Mouse (Mus musculus): ENCODE measurements around the gene BC024978. TPM values are rescaled to one million over a fixed set of nuclear protein-coding genes. Genes with fewer than 3 reads are reported as not detected.

The BC024978 gene
- polyA plus RNA-seq (2015; fragmentation: Illumina TruSeq; extraction: RNeasy Lipid Tissue Mini Kit (QIAGEN cat#74804); ENCODE audit: low read depth, low replicate concordance), result 16.5 TPM

DNA sequence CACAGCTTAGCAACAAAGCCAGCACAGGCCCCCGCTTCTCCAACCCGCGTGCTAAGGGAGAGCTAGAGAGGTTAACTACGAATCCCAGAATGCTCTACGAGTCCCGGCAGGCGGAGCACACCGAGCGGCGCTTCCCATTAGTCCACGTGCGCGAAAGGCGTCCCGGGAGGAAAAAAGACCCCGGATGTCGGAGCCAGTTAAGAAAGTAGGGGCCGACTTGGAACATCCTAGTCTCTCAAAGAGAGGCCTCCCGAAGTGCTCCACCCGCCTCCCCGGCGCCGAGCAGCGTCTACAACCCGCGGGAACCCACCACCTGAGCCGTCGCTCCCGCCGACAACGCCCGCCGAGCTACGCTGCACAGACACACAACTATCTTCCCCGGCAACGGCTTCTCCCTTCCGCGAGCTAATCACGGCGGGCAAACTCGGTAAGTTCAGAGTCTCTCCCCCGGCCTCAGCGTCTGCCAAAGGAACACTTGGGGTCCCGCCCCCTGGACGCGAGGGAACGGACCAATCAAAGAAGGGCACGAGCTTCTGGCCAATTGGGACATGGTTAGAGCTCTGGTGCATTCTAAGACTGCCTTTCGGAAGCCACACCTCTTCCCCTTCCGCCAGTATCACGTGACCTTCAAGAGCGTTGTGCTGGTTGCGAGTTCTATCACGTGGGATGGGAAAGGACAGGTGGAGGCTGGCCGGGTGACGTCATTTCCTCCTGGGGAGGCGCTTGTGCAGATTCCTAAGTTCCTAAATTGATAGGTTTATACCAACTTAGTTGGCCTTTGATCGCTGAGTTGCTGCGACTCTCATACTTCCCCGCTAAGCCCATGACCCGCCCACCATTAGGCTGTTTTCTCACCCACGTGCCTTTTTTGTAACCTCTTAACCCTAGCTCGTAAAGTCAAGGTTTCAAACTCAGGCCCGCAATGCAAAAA is at the start of gene BC024978, which contains the start of gene Snrpa:
TSS of gene BC024978 (plus strand) at position 101 of the 931 bp plus-strand sequence.
TSS of gene Snrpa (minus strand) at position 591 of the 931 bp plus-strand sequence.

DNA sequence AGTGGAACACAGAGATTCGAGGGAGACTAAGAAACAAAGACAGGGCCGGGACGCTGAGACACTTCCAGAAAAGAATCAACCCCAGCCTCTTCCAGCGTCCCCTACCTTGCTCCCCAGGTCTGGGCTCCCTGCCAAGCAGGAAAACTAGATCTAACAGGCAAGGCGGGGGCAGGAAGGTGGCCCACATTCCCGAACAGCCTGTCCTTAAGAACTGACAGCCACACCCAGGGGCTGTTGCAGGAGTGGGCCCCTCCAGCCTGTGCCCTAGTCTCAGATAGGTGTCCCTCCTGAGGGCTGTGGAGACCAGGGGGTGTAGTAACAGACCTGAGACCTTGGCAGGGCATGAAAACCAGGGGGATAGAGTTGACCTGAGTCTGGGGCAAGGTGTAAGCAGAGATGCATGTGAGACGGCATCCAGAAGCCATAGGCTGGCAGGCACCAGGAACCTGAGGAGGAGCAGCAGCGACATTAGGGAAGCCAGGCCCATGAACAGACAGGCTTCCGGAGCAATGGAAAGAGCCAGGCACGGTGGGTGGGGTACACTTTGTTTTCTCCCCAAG is 42.3 kb upstream of the BC024978 start, which contains the start of gene Cyp2t4:
TSS of gene Cyp2t4 (plus strand) at position 510 of the 560 bp plus-strand sequence.

DNA sequence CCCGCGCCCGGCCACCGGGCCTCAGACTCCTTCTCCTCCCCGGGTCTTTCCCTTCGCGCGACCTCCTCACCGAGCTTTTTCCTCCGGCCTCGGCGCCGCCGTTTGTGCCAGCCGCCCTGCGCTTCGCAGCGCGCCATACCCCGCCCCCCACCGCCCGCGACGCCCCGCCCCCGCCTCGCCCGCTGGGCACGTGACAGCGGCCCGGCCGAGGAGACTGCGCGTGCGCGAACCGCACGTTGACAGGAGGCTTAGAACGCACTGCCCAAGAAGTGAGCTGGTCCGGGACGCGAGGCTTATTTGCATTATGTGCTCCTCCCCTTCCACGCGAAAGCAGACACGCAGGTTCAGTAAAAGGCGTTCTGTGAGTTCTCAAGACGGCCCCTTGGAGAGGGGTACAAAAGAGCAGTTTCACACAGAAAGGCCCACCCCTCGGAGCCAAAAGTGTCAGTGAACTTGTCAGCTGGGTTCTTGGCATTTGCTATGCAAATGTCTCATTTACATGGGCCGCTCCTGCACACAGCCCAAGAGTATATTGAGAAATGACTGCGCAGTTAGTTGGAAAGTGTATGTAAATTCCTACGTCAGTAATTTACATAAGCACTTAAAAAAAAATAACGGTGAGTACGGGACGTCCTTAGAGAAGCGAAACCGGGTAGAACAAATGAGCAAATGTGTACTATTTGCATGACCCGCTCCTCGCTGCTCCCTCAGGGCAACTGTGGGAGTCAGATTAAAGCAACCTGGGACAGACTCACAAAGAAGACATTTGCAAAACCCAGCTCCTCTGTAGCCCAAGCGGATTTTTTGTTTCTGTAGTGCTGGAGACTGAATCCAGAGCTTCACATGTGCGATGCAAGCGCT is 28.7 kb upstream of the BC024978 start, which contains the start of gene Egln2:
TSS of gene Egln2 (minus strand) at position 189 of the 861 bp plus-strand sequence.

DNA sequence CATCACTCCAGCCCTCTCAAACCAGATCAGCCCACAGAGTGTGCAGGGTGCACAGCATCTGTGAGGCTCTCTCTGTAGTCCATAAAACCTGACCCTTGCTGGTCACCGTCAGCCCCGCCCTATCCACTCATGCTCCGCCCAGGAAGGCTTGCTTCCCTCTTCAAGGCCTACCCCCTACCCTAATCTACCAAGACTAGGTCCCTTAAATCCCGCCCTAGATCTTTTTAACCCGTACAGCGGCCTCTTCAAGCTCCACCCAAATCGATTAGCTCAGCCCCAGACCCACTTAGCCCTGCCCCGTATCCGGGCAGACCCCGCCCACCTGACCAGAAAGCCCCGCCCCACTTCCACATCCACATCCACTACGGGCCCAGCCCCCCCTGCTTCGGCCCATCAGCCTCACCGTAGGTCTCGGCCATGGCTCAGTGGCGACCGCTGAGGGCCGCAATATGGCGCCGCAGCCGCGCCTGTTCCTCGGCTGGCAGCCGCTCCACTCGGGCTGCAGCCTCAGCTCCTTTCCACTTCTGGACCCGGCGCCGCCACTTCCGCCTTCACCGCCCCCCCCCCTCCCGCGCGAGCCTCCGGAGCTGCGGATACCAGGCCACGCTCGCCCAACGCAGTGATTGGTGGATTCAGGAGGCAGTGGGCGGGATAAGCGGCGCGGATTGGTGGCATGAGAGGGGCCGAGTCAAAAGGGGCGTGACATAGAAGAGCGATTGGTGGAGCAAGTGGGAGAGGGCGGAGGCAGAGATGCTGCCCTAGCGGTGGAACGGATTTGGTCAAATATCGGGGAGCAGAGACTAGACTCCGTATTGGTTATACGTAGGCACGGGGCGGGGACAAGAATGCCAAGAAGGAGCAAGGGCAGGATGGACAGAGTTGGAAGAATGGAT is 17.0 kb upstream of the BC024978 start, which contains the start of gene Rab4b:
TSS of gene Rab4b (minus strand) at position 573 of the 893 bp plus-strand sequence.

DNA sequence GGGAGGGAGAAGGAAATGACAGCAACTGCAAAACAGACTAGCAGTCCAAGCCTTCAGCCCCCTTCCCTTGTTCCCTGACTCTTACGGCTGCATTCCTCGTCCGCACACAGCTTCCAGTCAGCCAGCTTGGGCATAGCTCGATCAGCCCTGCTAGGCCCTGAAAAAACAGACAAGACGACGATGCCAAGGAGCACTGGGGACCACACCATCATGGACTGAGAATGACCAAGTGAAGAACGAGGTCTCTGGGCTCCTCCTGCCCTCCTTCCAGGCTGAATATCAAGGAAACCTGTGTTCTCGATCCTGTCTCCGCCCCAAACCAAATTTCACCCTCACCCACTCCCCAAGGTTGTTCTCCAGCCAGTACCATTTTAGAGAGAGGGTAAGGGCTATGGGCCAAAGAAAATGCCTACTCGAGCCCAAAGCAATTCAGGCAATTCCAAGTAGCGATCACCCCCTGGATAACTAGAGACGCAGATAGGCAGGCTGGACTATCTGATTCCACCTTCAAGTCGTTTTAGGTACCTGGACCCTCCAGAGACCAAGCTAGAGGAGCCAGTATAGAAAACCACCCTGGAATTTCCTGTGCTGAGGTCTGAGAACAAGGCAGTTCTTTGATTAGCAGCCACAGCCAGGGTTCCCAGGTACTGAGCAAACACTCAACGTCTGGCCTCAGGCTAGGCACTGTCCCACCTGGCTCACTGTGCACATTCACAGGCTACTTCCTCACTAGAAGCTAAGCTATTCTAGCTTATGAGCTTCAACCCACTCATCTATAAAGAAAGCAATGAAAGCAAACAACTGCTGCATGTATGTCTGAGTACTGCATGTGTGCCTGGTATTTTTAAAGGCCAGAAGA is 14.5 kb upstream of the BC024978 start, which contains the start of the genes Gm21983 and Mia:
TSS of gene Gm21983 (minus strand) at position 250 of the 859 bp plus-strand sequence.
TSS of gene Mia (minus strand) at position 321 of the 859 bp plus-strand sequence.

DNA sequence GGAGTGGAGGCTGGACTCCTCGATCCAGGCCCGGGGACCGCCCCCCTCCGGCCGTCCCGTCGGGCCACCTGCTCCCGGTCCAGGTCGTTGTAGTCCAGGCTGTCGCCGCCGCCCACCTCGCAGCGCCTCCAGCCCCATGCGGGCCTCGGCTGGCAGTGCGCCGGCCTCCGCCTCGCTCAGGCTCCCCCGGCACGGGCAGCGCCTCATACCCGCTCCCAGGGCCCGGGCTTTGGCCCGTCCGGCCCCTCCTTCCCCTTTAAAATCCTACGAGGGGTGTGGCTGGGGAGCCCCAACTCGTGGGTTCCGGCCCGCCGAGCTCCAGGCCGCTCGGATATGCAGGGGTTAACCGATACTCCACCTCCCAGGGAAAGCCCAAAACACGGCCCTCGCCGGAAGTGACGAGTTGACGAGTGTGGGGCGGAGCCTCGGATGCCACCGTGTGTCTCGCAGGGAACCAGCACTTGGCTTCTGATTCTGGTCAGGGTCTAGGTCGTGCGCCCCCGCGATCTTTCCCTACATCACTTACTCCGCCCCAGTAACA is 32.8 kb downstream of the BC024978 start, which contains the start of gene Itpkc:
TSS of gene Itpkc (minus strand) at position 381 of the 541 bp plus-strand sequence.

DNA sequence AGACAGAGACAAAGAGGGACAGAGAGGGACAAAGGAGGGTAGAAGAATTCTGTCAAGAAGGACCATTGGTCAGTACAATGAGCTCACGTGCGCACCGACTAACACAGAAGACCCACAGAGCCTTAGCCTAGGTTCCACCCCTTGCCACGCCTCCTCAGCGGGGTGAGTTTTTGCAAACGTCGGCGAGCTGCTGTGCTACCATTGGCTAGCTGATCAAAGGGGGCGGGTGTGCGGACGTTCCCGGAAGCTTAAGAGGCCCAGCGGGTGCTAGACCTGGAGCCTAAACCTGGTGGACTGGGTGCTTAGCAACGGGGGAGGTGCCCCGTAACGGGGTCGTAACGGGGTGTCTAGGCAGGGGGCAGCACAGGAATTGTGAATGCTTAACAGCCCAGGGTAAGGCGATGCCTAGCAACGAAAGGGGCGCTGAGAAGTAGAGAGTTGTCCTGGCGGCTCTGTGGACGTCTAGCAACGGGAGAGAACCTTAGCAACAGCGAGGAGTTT is 37.2 kb downstream of the BC024978 start, which contains the start of gene Coq8b:
TSS of gene Coq8b (plus strand) at position 243 of the 501 bp plus-strand sequence.

DNA sequence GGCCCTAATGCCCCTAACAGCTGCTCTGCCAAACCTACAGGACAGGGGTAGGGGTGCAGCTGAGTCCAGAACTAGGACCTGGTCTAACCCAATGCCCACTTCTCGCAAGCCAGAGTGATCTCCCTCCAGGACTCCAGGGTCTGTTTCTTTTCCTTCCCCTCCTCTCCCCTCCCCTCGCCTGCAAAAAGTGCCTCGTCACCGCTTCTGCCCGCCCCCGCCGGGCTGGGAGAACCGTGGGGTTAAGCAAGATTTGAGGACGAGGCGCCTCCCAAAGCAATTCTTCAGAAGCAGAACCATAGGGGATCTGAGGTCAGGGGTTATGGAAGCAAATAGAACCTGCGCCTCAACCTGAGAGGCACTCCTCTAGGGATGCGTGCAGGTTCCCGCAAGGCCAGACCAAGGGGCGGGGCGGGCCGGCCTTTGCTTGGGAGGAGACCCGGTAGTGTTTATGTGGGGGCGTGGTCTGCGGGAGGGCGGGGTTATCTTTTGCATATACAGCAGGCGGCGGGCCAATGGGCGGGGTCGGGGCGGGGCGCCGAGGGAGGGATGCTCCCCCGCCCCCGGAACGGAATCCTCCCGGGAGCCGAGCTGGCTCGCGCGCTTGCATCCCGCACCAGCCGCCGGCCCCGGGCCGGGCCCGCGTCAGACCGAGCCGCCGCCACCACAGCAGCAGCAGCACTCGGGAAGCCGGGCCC is 62.8 kb downstream of the BC024978 start, which contains the start of gene Numbl:
TSS of gene Numbl (plus strand) at position 229 of the 695 bp plus-strand sequence.

Other genes with a start within 250 kb of the BC024978 start
- not detected for gene Cyp2a12, start 166.7 kb upstream of the BC024978 start, polyA plus RNA-seq (2015; fragmentation: Illumina TruSeq; extraction: RNeasy Lipid Tissue Mini Kit (QIAGEN cat#74804); ENCODE audit: low read depth, low replicate concordance)
- 0.40 TPM for gene Cyp2f2, start 75.9 kb upstream of the BC024978 start, polyA plus RNA-seq (2015; fragmentation: Illumina TruSeq; extraction: RNeasy Lipid Tissue Mini Kit (QIAGEN cat#74804); ENCODE audit: low read depth, low replicate concordance)
- not detected for gene Cyp2t4, start 42.1 kb upstream of the BC024978 start, polyA plus RNA-seq (2015; fragmentation: Illumina TruSeq; extraction: RNeasy Lipid Tissue Mini Kit (QIAGEN cat#74804); ENCODE audit: low read depth, low replicate concordance)
- gene Egln2, start 29.0 kb upstream of the BC024978 start, polyA plus RNA-seq (2015; fragmentation: Illumina TruSeq; extraction: RNeasy Lipid Tissue Mini Kit (QIAGEN cat#74804); ENCODE audit: low read depth, low replicate concordance), result 83.3 TPM
- gene Rab4b, start 16.9 kb upstream of the BC024978 start, polyA plus RNA-seq (2015; fragmentation: Illumina TruSeq; extraction: RNeasy Lipid Tissue Mini Kit (QIAGEN cat#74804); ENCODE audit: low read depth, low replicate concordance), result 112 TPM
- not detected for gene Gm21983, start 14.7 kb upstream of the BC024978 start, polyA plus RNA-seq (2015; fragmentation: Illumina TruSeq; extraction: RNeasy Lipid Tissue Mini Kit (QIAGEN cat#74804); ENCODE audit: low read depth, low replicate concordance)
- 8.4 TPM for gene Mia, start 14.6 kb upstream of the BC024978 start, polyA plus RNA-seq (2015; fragmentation: Illumina TruSeq; extraction: RNeasy Lipid Tissue Mini Kit (QIAGEN cat#74804); ENCODE audit: low read depth, low replicate concordance)
- 78.9 TPM for gene Snrpa, start 490 bp downstream of the BC024978 start, polyA plus RNA-seq (2015; fragmentation: Illumina TruSeq; extraction: RNeasy Lipid Tissue Mini Kit (QIAGEN cat#74804); ENCODE audit: low read depth, low replicate concordance)
- gene Itpkc, start 32.9 kb downstream of the BC024978 start, polyA plus RNA-seq (2015; fragmentation: Illumina TruSeq; extraction: RNeasy Lipid Tissue Mini Kit (QIAGEN cat#74804); ENCODE audit: low read depth, low replicate concordance), result 6.2 TPM
- gene Coq8b, start 37.2 kb downstream of the BC024978 start, polyA plus RNA-seq (2015; fragmentation: Illumina TruSeq; extraction: RNeasy Lipid Tissue Mini Kit (QIAGEN cat#74804); ENCODE audit: low read depth, low replicate concordance), result 25.0 TPM
- 57.8 TPM for gene Numbl, start 62.7 kb downstream of the BC024978 start, polyA plus RNA-seq (2015; fragmentation: Illumina TruSeq; extraction: RNeasy Lipid Tissue Mini Kit (QIAGEN cat#74804); ENCODE audit: low read depth, low replicate concordance)
- gene Ltbp4, start 141.9 kb downstream of the BC024978 start, polyA plus RNA-seq (2015; fragmentation: Illumina TruSeq; extraction: RNeasy Lipid Tissue Mini Kit (QIAGEN cat#74804); ENCODE audit: low read depth, low replicate concordance), result 31.2 TPM
- gene Shkbp1, start 160.2 kb downstream of the BC024978 start, polyA plus RNA-seq (2015; fragmentation: Illumina TruSeq; extraction: RNeasy Lipid Tissue Mini Kit (QIAGEN cat#74804); ENCODE audit: low read depth, low replicate concordance), result 29.2 TPM
- not detected for gene Gm20479, start 161.6 kb downstream of the BC024978 start, polyA plus RNA-seq (2015; fragmentation: Illumina TruSeq; extraction: RNeasy Lipid Tissue Mini Kit (QIAGEN cat#74804); ENCODE audit: low read depth, low replicate concordance)

Measured in brain, adult 10 weeks (tissue).